Mouse (Mus musculus) megakaryocyte, embryonic 14.5 days (primary cell): ENCODE data around the gene Tnn.

Source experiments
- FLI1 ChIP-seq: IDR thresholded peaks from 2 replicates; pipeline ENCODE4 v1.6.1; 2012; ENCODE audit warnings: low read length, inconsistent platforms, mixed read lengths
- GATA1 ChIP-seq: IDR thresholded peaks from 3 replicates; pipeline ENCODE4 v1.6.1; 2012; ENCODE audit warnings: mixed read lengths, low read length, inconsistent platforms, borderline replicate concordance

DNA sequence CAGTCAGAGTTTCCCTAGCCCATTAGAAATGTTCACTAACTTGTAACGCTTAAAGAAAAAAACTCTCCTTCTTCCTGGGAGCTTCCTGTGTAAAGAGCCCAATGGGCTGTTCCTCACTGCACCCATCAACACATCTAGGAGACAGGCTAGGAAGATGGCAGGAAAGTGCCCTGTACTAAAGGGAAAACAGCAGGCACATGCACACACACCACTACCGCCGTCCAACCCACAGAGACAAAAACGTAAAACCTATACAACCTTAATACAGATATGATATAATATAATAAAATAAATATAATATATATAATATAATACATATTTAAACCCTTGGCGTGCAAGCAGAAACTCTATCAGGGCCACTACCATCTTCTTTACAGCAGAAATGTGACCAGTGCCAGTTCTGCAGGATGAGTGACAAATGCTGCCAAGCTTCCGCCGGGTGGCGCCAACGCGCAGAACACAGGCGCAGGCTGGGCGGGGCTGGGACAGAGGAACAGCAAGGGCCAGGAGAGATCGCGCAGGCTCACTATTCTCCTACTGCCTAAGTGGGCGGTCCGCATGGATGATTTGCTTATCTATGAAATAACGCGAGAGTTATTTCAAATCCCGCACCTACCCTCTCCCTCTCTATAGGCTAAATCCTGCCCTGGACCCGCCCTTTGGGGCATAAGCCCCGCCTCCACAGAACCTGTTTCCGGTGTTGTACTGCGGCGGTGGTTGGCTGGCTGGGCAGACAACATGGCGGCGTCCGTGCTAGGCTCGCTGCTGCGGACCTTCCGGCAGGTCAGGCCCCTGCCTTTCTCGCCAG lies 41.4 kb upstream of the Tnn start, which contains the start of gene Mrps14:
- TF ChIP-seq GATA1: no peak
- TF ChIP-seq FLI1: peak; percentile 41; the same call in 1 of the 2 replicates
